Mouse (Mus musculus): ENCODE data around the gene Ptpn11. TPM values are rescaled to one million over a fixed set of nuclear protein-coding genes. Genes with fewer than 3 reads are reported as not detected.

Gene Ptpn11
- polyA plus RNA-seq, 1 experiment, result 75.8 TPM

- H3K79me3 ChIP-seq (ENCODE audit: low read depth), result no peaks in the 10 kb centered on the region
- no peak overlapping the region for H3K4me3 ChIP-seq (ENCODE audit: insufficient read depth, poor library complexity, severe bottlenecking)
- no peaks in the 10 kb centered on the region for H3K36me3 ChIP-seq (ENCODE audit: control insufficient read depth, insufficient read depth)
- no peak for TF ChIP-seq CTCF (IDR thresholded peaks at IDR 0.05; ENCODE audit: control insufficient read depth, insufficient read depth, insufficient read length)
- TF ChIP-seq MYOD1 (IDR thresholded peaks at IDR 0.05; ENCODE audit: control insufficient read depth, insufficient read length, low read depth), result no peak
- TF ChIP-seq CEBPB (IDR thresholded peaks at IDR 0.05; ENCODE audit: low read depth), result no peak
- TF ChIP-seq MYOG (IDR thresholded peaks at IDR 0.05; ENCODE audit: control insufficient read depth, extremely low read depth, insufficient read length), result no peak
- no peak for TF ChIP-seq MAX (IDR thresholded peaks at IDR 0.05)
- no peak for TF ChIP-seq FOSL1 (IDR thresholded peaks at IDR 0.05; ENCODE audit: insufficient read depth, low read length, poor library complexity, severe bottlenecking)
- TF ChIP-seq USF1 (IDR thresholded peaks at IDR 0.05; ENCODE audit: low read depth), result no peak
- no peaks in the 10 kb centered on the region for H3K27me3 ChIP-seq (ENCODE audit: control insufficient read depth, insufficient read depth, insufficient read length)
- H3ac ChIP-seq (ENCODE audit: control insufficient read depth, insufficient read length, low read depth), result no peak overlapping the region
- no peaks in the 10 kb centered on the region for H3K79me2 ChIP-seq (ENCODE audit: control insufficient read depth, insufficient read depth)
Measured at GRCm38 (mm10) chr5:121124208-121125185, 66.7 kb downstream of the Ptpn11 start.

- H3K36me3 ChIP-seq (ENCODE audit: control insufficient read depth, insufficient read depth), result no peaks in the 10 kb centered on the region
- no peaks in the 10 kb centered on the region for H3K79me3 ChIP-seq (ENCODE audit: low read depth)
- no peaks in the 10 kb centered on the region for H3K79me2 ChIP-seq (ENCODE audit: control insufficient read depth, insufficient read depth)
- no peaks in the 10 kb centered on the region for H3K27me3 ChIP-seq (ENCODE audit: control insufficient read depth, insufficient read depth, insufficient read length)
- H3K4me3 ChIP-seq (ENCODE audit: insufficient read depth, poor library complexity, severe bottlenecking), result no peak overlapping the region
- no peak overlapping the region for H3ac ChIP-seq (ENCODE audit: control insufficient read depth, insufficient read length, low read depth)
- TF ChIP-seq MYOG (IDR thresholded peaks at IDR 0.05; ENCODE audit: control insufficient read depth, extremely low read depth, insufficient read length) (no peak), CEBPB (IDR thresholded peaks at IDR 0.05; ENCODE audit: low read depth) (no peak), FOSL1 (IDR thresholded peaks at IDR 0.05; ENCODE audit: insufficient read depth, low read length, poor library complexity, severe bottlenecking) (no peak), CTCF (IDR thresholded peaks at IDR 0.05; ENCODE audit: control insufficient read depth, insufficient read depth, insufficient read length) (no peak), MYOD1 (IDR thresholded peaks at IDR 0.05; ENCODE audit: control insufficient read depth, insufficient read length, low read depth) (no peak), MAX (IDR thresholded peaks at IDR 0.05) (no peak), USF1 (IDR thresholded peaks at IDR 0.05; ENCODE audit: low read depth) (no peak)
Measured at GRCm38 (mm10) chr5:121123399-121123798, 67.8 kb downstream of the Ptpn11 start.

- Histone ChIP-seq H3K4me3 (ENCODE audit: insufficient read depth, poor library complexity, severe bottlenecking) (no peak overlapping the region), H3K79me2 (ENCODE audit: control insufficient read depth, insufficient read depth) (no peaks in the 10 kb centered on the region), H3K36me3 (ENCODE audit: control insufficient read depth, insufficient read depth) (no peaks in the 10 kb centered on the region), H3K79me3 (ENCODE audit: low read depth) (no peaks in the 10 kb centered on the region), H3K27me3 (ENCODE audit: control insufficient read depth, insufficient read depth, insufficient read length) (no peaks in the 10 kb centered on the region), H3ac (ENCODE audit: control insufficient read depth, insufficient read length, low read depth) (no peak overlapping the region)
- TF ChIP-seq MAX (IDR thresholded peaks at IDR 0.05), result no peak
- TF ChIP-seq FOSL1 (IDR thresholded peaks at IDR 0.05; ENCODE audit: insufficient read depth, low read length, poor library complexity, severe bottlenecking), result no peak
- TF ChIP-seq USF1 (IDR thresholded peaks at IDR 0.05; ENCODE audit: low read depth), result no peak
- no peak for TF ChIP-seq CEBPB (IDR thresholded peaks at IDR 0.05; ENCODE audit: low read depth)
- no peak for TF ChIP-seq MYOD1 (IDR thresholded peaks at IDR 0.05; ENCODE audit: control insufficient read depth, insufficient read length, low read depth)
- no peak for TF ChIP-seq CTCF (IDR thresholded peaks at IDR 0.05; ENCODE audit: control insufficient read depth, insufficient read depth, insufficient read length)
- no peak for TF ChIP-seq MYOG (IDR thresholded peaks at IDR 0.05; ENCODE audit: control insufficient read depth, extremely low read depth, insufficient read length)
Measured at GRCm38 (mm10) chr5:121122577-121122976, 68.6 kb downstream of the Ptpn11 start.

- Histone ChIP-seq H3ac (ENCODE audit: control insufficient read depth, insufficient read length, low read depth) (no peak overlapping the region), H3K79me2 (ENCODE audit: control insufficient read depth, insufficient read depth) (no peaks in the 10 kb centered on the region), H3K27me3 (ENCODE audit: control insufficient read depth, insufficient read depth, insufficient read length) (no peaks in the 10 kb centered on the region), H3K79me3 (ENCODE audit: low read depth) (no peaks in the 10 kb centered on the region), H3K4me3 (ENCODE audit: insufficient read depth, poor library complexity, severe bottlenecking) (no peak overlapping the region), H3K36me3 (ENCODE audit: control insufficient read depth, insufficient read depth) (no peaks in the 10 kb centered on the region)
- TF ChIP-seq MAX (IDR thresholded peaks at IDR 0.05) (no peak), MYOG (IDR thresholded peaks at IDR 0.05; ENCODE audit: control insufficient read depth, extremely low read depth, insufficient read length) (no peak), CEBPB (IDR thresholded peaks at IDR 0.05; ENCODE audit: low read depth) (no peak), USF1 (IDR thresholded peaks at IDR 0.05; ENCODE audit: low read depth) (no peak), MYOD1 (IDR thresholded peaks at IDR 0.05; ENCODE audit: control insufficient read depth, insufficient read length, low read depth) (no peak), CTCF (IDR thresholded peaks at IDR 0.05; ENCODE audit: control insufficient read depth, insufficient read depth, insufficient read length) (no peak), FOSL1 (IDR thresholded peaks at IDR 0.05; ENCODE audit: insufficient read depth, low read length, poor library complexity, severe bottlenecking) (no peak)
Measured at GRCm38 (mm10) chr5:121122036-121122435, 69.2 kb downstream of the Ptpn11 start.

- Histone ChIP-seq H3K27me3 (ENCODE audit: control insufficient read depth, insufficient read depth, insufficient read length) (no peaks in the 10 kb centered on the region), H3K4me3 (ENCODE audit: insufficient read depth, poor library complexity, severe bottlenecking) (no peak overlapping the region), H3K36me3 (ENCODE audit: control insufficient read depth, insufficient read depth) (no peaks in the 10 kb centered on the region), H3K79me2 (ENCODE audit: control insufficient read depth, insufficient read depth) (no peaks in the 10 kb centered on the region), H3ac (ENCODE audit: control insufficient read depth, insufficient read length, low read depth) (no peak overlapping the region), H3K79me3 (ENCODE audit: low read depth) (no peaks in the 10 kb centered on the region)
- TF ChIP-seq FOSL1 (IDR thresholded peaks at IDR 0.05; ENCODE audit: insufficient read depth, low read length, poor library complexity, severe bottlenecking) (no peak), MAX (IDR thresholded peaks at IDR 0.05) (no peak), MYOD1 (IDR thresholded peaks at IDR 0.05; ENCODE audit: control insufficient read depth, insufficient read length, low read depth) (no peak), USF1 (IDR thresholded peaks at IDR 0.05; ENCODE audit: low read depth) (no peak), MYOG (IDR thresholded peaks at IDR 0.05; ENCODE audit: control insufficient read depth, extremely low read depth, insufficient read length) (no peak), CTCF (IDR thresholded peaks at IDR 0.05; ENCODE audit: control insufficient read depth, insufficient read depth, insufficient read length) (no peak), CEBPB (IDR thresholded peaks at IDR 0.05; ENCODE audit: low read depth) (no peak)
Measured at GRCm38 (mm10) chr5:121119331-121120034, 71.7 kb downstream of the Ptpn11 start.
